Mouse (Mus musculus) midbrain, embryonic 15.5 days (tissue): ENCODE measurements around the gene Rapgef2. TPM values are rescaled to one million over a fixed set of nuclear protein-coding genes. Genes with fewer than 3 reads are reported as not detected.

ENCODE experiments used
- ATAC-seq: fragments of 200-750 bp; cut with Nextera tagmentation; replicated peaks from 2 replicates; pipeline ENCODE4 v1.8.0; 2017; ENCODE audit warnings: moderate TSS enrichment
- H3K27ac ChIP-seq: fragments of 300-500 bp; sonication (generic); 2 replicates; pipeline ENCODE4 v1.5.1; 2015; ENCODE audit warnings: mild to moderate bottlenecking, inconsistent platforms
- H3K27me3 ChIP-seq: fragments of 300-500 bp; sonication (generic); replicated peaks from 2 replicates; pipeline ENCODE4 v1.6.1; 2015; ENCODE audit warnings: inconsistent platforms
- H3K36me3 ChIP-seq: fragments of 300-500 bp; sonication (generic); replicated peaks from 2 replicates; pipeline ENCODE4 v1.6.1; 2015; ENCODE audit warnings: inconsistent platforms
- H3K4me1 ChIP-seq: fragments of 300-500 bp; sonication (generic); 2 replicates; pipeline ENCODE4 v1.6.1; 2015; ENCODE audit warnings: inconsistent platforms
- H3K4me2 ChIP-seq: fragments of 300-500 bp; sonication (generic); 2 replicates; pipeline ENCODE4 v1.6.1; 2015; ENCODE audit warnings: inconsistent platforms, mild to moderate bottlenecking, moderate library complexity
- H3K4me3 ChIP-seq: fragments of 300-500 bp; sonication (generic); 2 replicates; pipeline ENCODE4 v1.5.1; 2015; ENCODE audit warnings: mild to moderate bottlenecking, inconsistent platforms
- H3K9ac ChIP-seq: fragments of 300-500 bp; sonication (generic); 2 replicates; pipeline ENCODE4 v1.6.1; 2015; ENCODE audit warnings: mild to moderate bottlenecking, inconsistent platforms
- H3K9me3 ChIP-seq: fragments of 300-500 bp; sonication (generic); 2 replicates; pipeline ENCODE4 v1.6.1; 2016; ENCODE audit warnings: inconsistent platforms
- WGBS: fragments of 180-500 bp; shearing (Covaris S2); methylation state at CpG from one replicate; pipeline ENCODE4 v1.1.7; 2015; ENCODE audit warnings: mixed read lengths; 5-methylcytosine and 5-hydroxymethylcytosine counted together
- polyA plus RNA-seq: library from polyadenylated mRNA; unstranded; fragments of >200 nt; fragmentation: Nextera tagmentation; extraction: Ambion mirVana; gene quantifications from 2 replicates; pipeline ENCODE4 v1.2.1, GENCODE M21; 2015

The Rapgef2 gene
- polyA plus RNA-seq, 1 experiment from 2014 or later, result 14.4 TPM

DNA sequence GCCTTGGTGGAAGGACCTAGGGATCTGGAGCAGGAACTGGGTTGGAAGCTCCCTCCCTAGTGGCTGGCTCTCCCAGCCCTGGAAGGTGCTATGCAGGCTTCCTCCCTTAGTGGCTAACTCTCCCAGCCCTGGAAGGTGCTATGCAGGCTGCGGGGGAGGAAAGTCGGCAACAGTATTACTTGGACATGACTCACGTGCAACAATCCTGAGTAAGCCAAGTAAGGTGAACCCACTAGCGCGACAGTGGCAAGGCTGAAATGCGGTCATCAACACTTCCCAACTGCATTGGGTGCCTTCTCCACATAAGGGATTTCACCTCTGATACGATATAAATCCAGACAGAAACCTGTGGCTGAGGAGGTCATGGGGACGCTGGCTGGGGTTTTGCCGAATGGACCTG is 42.0 kb downstream of the Rapgef2 start:
- no peaks in the 10 kb centered on the region for H3K9me3 ChIP-seq

DNA sequence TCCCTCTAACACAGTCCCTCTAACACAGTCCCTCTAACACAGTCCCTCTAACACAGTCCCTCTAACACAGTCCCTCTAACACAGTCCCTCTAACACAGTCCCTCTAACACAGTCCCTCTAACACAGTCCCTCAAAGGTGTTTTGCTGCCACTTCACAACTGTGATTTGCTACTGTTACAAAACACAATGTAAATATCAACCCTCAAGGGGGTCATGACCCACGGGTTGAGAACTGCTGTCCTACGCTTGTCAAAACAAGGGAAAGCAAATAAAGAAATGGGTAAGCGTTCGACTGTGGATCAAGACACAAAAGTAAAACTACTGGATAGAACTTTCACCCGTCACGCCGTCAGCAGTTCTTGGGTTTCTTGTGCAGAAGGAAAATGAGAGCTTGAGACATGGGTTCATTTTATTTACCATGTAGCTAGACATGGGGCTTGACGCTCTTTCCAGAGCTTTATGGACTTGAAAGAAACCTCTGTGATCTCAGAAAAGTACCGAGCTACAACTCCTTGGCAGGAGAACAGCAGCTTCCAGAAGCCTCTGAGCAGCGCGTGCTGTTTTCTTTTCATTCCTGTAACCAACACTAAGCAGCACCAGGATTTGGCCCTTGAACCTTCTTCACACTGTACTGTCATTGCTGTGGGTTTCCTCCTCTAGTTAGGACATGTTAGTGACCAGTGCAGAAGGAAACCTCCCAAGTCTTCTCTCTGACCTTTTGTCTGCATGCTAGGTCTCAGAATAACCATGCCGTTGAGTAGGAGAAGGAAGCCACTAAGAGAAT is 43.2 kb downstream of the Rapgef2 start:
- Histone ChIP-seq H3K36me3 (no peaks in the 10 kb centered on the region), H3K27ac (no peak overlapping the region), H3K4me3 (no peak overlapping the region), H3K27me3 (no peaks in the 10 kb centered on the region), H3K9ac (no peak overlapping the region), H3K4me2 (no peak overlapping the region), H3K4me1 (no peaks in the 10 kb centered on the region), H3K9me3 (no peaks in the 10 kb centered on the region)
- no peak for ATAC-seq
- WGBS, result 77% methylated on average over 12 of the region's 12 CpGs

More for the DNA sequence above, 42.0 kb downstream of the Rapgef2 start:
- Histone ChIP-seq H3K4me2 (no peak overlapping the region), H3K4me1 (no peaks in the 10 kb centered on the region), H3K27ac (no peak overlapping the region), H3K4me3 (no peak overlapping the region), H3K36me3 (no peaks in the 10 kb centered on the region), H3K9ac (no peak overlapping the region), H3K27me3 (no peaks in the 10 kb centered on the region)
- 84% methylated on average over 9 of the region's 9 CpGs for WGBS
- ATAC-seq, result no peak

DNA sequence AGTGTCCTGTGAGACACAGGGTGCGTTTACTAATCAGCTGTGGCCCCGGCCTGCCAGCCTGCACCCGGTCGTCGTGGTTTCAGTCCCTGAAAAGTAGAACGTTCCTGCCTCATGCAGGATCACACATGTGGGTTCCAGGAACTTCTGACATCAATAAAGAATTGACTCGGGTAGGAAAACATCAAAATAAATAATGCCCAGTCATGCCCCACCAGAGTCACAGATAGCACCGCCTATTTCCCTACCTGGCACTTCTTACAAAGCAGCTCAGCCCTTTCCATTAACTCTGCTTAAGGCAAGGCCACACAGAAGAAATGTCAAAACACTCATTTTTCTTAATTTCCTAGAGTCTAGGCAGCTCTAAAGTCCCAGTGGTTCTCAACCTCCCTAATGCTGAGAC is 44.0 kb downstream of the Rapgef2 start:
- 80% methylated on average over 8 of the region's 8 CpGs for WGBS
- Histone ChIP-seq H3K4me1 (no peaks in the 10 kb centered on the region), H3K9me3 (no peaks in the 10 kb centered on the region), H3K4me3 (no peak overlapping the region), H3K9ac (no peak overlapping the region), H3K27ac (no peak overlapping the region), H3K4me2 (no peak overlapping the region), H3K36me3 (no peaks in the 10 kb centered on the region), H3K27me3 (no peaks in the 10 kb centered on the region)
- ATAC-seq, result no peak

DNA sequence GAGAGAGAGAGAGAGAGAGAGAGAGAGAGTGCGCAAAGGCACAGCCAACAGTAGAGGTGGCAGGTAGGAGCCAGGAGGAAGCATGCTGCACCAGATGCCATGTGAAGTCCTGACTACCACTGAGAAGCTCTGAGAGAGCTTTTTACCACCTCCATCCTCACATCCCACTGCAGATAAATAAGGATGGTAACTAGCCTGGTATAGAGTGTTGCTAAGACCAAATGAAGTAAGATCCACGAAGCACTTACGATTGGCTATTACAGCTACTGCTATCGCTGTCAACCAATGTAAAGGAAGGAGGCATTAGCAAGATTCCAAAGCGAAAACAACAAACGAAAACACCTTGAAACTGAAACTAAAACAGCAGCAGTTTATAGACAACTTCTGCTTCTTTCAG is 47.3 kb downstream of the Rapgef2 start:
- Histone ChIP-seq H3K4me3 (no peak overlapping the region), H3K9me3 (no peaks in the 10 kb centered on the region), H3K27me3 (no peaks in the 10 kb centered on the region), H3K36me3 (no peaks in the 10 kb centered on the region), H3K9ac (no peak overlapping the region), H3K4me1 (no peaks in the 10 kb centered on the region), H3K27ac (no peak overlapping the region), H3K4me2 (no peak overlapping the region)
- no peak for ATAC-seq
- WGBS, result 94% methylated on average over 6 of the region's 6 CpGs

DNA sequence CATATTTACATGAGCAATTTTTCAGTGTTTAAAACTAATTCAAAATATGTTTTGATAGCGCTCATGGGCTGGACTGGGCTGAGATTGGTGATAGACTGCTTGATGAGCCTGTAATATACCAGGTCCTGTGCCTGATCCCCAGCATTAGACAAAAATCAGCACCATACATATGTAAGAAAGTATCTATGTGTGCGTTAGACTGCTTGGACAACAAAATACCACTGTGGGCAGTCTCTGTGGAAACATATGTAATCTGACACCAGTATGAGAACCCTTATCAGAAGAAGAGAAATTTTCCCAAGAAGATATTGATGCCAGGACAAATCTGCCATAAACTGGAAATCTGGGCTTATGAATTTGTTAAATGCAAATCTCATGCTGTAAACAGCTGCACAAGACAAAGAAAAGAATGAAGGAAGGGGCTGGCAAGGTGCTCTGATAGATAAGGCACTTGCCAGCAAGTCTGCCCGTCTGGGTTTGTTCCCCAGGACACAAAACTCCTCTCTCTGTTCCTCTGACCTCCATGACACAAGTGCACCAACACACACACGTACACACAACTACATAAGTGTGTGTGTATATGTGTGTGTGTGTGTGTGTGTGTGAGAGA is 47.8 kb downstream of the Rapgef2 start:
- ATAC-seq, result no peak
- no peak overlapping the region for H3K9ac ChIP-seq
- no peak overlapping the region for H3K4me2 ChIP-seq
- H3K4me1 ChIP-seq, result no peaks in the 10 kb centered on the region
- no peaks in the 10 kb centered on the region for H3K9me3 ChIP-seq
- H3K27me3 ChIP-seq, result no peaks in the 10 kb centered on the region
- 76% methylated on average over 4 of the region's 4 CpGs for WGBS
- H3K27ac ChIP-seq, result no peak overlapping the region
- no peak overlapping the region for H3K4me3 ChIP-seq
- no peaks in the 10 kb centered on the region for H3K36me3 ChIP-seq

DNA sequence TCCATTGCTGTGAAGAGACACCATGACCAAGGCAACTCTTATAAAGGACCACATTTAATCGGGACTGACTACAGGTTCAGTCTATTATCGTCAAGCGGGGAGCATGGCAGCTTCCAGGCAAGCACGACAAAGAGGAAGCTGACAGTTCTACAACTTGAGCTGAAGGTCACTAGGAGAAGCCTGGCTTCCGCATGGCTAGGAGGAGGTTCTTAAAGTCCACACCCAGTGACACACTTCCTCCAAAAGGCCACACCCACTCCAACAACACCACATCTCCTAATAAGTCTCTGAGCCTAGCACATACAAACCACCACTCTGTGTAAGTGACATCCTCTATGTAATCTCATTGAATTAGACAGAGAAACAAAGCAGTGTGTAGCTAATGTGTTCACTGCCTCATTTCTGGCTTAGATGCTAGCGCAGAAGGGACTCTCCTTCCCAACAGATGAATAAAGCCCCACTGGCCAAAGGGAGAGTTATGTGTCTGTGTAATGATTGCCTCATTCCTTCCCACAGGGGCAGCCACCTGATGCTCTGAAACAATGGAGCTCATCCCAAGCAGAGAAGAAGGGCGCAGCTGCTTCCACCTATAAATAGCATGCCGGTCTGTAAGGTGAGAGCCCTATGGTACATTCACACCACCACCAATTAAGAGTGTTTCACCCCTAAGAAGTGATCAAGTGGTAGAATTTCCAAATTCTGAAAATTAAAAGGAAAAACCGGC is 48.5 kb downstream of the Rapgef2 start:
- H3K4me3 ChIP-seq, result no peak overlapping the region
- no peaks in the 10 kb centered on the region for H3K36me3 ChIP-seq
- H3K9me3 ChIP-seq, result no peaks in the 10 kb centered on the region
- WGBS, result 84% methylated on average over 9 of the region's 9 CpGs
- H3K4me1 ChIP-seq, result no peaks in the 10 kb centered on the region
- no peak overlapping the region for H3K27ac ChIP-seq
- no peak overlapping the region for H3K9ac ChIP-seq
- H3K4me2 ChIP-seq, result no peak overlapping the region
- ATAC-seq, result no peak
- H3K27me3 ChIP-seq, result no peaks in the 10 kb centered on the region

DNA sequence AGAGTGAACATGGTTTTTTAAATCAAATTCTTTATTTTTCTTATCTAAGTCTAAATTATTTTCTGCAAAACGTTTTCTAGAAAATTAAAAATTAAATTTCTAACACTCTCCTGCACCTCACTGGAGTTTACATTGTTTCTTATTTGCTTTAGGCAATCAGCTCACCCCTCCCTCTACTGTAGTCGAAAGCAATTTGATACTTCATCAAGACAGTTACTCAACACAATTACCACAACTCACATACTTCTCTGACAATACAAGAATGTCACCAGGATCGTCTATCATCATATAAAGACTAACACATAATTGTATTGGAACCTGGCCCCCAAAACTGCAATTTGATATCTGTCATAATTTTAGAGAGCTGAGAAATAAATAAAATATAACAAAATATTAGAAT is 51.8 kb downstream of the Rapgef2 start:
- Histone ChIP-seq H3K27me3 (no peaks in the 10 kb centered on the region), H3K36me3 (no peaks in the 10 kb centered on the region), H3K27ac (no peak overlapping the region), H3K4me2 (no peak overlapping the region), H3K4me3 (no peak overlapping the region), H3K9ac (no peak overlapping the region), H3K4me1 (no peaks in the 10 kb centered on the region), H3K9me3 (no peaks in the 10 kb centered on the region)
- ATAC-seq, result no peak
- WGBS, result 79% methylated on average over 3 of the region's 3 CpGs

DNA sequence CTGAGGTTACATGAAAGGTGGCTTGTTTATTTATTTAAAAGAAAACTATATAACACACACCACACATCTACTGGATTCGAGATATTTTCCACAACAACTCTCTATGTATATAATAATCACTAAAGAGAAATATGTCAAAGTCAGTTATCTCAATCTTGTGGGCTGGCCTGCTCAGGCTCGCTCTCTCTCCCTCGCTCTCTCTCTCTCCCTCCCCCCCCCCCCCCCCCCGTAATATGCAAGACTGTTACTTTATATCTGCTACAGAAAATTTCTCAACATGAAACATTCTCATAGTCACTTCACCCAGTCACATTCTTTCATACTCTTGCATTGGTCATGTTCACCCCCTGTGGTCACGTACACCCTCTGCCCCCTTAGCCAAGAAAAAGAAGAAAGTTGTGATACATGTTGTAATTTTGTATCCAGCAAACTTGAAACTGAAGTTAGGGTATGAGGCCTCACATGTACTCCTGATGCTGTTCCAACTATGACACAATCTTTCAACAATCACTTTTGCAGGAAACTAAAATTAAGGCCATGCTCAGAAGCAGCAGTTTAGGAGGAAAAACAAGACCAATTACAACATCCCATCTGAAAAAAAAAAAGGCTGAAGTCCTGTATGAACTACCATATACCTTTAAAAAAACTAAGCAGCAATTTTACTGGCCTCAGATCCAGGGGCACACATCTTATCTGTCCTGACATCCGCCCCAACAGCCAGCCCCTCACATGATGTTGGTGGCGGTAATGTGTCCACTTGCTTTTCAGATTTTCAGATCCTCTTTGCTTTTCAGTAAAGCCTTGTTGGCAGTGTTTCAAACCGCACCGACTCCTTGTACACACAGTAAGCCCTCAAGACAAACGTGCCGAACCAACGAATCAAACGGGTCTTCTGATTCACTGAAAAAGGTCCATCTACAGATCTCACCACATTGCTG is 52.6 kb downstream of the Rapgef2 start:
- ATAC-seq, result no peak
- H3K4me2 ChIP-seq, result no peak overlapping the region
- H3K9ac ChIP-seq, result no peak overlapping the region
- H3K9me3 ChIP-seq, result no peaks in the 10 kb centered on the region
- H3K4me3 ChIP-seq, result no peak overlapping the region
- H3K27ac ChIP-seq, result no peak overlapping the region
- no peaks in the 10 kb centered on the region for H3K36me3 ChIP-seq
- WGBS, result 82% methylated on average over 13 of the region's 13 CpGs
- H3K4me1 ChIP-seq, result no peaks in the 10 kb centered on the region
- H3K27me3 ChIP-seq, result no peaks in the 10 kb centered on the region

DNA sequence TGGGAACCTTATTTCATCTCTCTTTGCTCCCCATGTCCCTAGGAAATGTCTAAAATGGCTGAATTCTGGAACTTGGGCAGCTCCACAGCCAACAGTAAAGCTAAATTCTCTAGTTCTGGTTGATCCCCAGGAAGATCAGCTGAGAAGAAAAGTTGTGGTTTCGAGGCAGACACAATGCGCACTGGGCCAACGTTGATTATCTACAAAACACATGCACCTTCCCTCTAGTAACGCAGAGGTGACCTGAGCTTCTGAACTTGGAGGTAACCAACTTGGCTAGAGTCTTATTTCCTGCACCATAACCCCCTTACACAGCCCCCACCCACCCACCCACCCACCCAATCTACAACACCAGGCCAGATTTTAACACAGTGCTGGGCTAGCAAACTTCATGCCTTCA is 55.6 kb downstream of the Rapgef2 start:
- Histone ChIP-seq H3K27ac (no peak overlapping the region), H3K27me3 (no peaks in the 10 kb centered on the region), H3K4me1 (no peaks in the 10 kb centered on the region), H3K4me2 (no peak overlapping the region), H3K9ac (no peak overlapping the region), H3K36me3 (no peaks in the 10 kb centered on the region), H3K9me3 (no peaks in the 10 kb centered on the region), H3K4me3 (no peak overlapping the region)
- WGBS, result 97% methylated on average over 4 of the region's 4 CpGs
- ATAC-seq, result no peak

DNA sequence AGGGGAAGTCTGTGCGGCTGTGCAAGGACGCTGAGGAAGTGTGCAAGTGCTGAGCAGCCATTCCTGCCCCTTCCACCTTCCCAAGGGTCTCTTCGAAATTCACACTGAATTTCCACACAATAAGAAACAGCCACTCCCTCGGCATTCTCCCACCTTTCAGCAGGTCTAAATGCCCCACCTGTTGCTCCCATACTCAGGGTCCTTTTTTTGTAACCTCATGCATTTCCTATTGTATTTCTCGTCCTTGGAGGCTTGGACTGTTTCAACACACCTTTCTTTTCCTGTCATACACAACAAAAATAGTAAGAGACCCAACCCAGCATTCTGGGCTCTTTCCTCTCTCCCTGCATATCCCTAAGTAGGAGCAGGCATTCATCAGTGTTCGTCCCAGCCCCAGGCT is 56.8 kb downstream of the Rapgef2 start:
- Histone ChIP-seq H3K4me3 (no peak overlapping the region), H3K4me2 (no peak overlapping the region), H3K27ac (no peak overlapping the region), H3K9me3 (no peaks in the 10 kb centered on the region), H3K4me1 (no peaks in the 10 kb centered on the region), H3K36me3 (no peaks in the 10 kb centered on the region), H3K9ac (no peak overlapping the region), H3K27me3 (no peaks in the 10 kb centered on the region)
- no peak for ATAC-seq
- 76% methylated on average over 6 of the region's 6 CpGs for WGBS

DNA sequence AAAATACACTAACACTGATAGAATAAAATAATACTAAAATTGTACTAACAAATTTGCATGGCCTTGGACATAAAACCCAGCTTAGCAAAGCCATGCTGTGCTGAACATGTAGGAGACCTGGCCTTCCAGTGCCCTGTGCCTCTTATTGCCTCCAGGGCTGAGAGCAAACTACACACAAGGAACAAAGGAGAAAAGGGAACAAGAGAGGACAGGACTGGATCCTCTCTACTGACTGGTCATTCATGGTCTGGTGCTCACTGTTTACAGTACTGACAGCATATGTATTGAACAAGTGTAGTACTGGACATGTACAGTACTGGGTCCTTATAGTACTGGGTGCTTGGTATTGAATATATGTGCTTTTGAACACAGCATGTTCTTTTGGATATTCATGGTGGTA is 58.0 kb downstream of the Rapgef2 start:
- Histone ChIP-seq H3K9ac (no peak overlapping the region), H3K36me3 (no peaks in the 10 kb centered on the region), H3K4me1 (no peaks in the 10 kb centered on the region), H3K4me2 (no peak overlapping the region), H3K27ac (no peak overlapping the region), H3K27me3 (no peaks in the 10 kb centered on the region), H3K9me3 (no peaks in the 10 kb centered on the region), H3K4me3 (no peak overlapping the region)
- ATAC-seq, result no peak
